Mouse (Mus musculus): ENCODE measurements around the gene Wtap.
"Not testable (repeated sequence)": the region's sequence is repeated elsewhere in the genome, so short reads cannot be mapped to it uniquely, and the experiment has no call there.

The Wtap gene

GRCm38 (mm10) chr17:12963476-12963875 is 30.5 kb downstream of the Wtap start:
- no peak for DNase-seq (ENCODE audit: low spot score in 2 of 2)

- DNase-seq (ENCODE audit: low spot score in 2 of 2): peak; percentile 94 to 96
Observed at GRCm38 (mm10) chr17:12960331-12960873, 33.6 kb downstream of the Wtap start, which contains the start of gene Acat2. TSS of gene Acat2 (minus strand) at chr17:12960747.

- not testable (repeated sequence) for DNase-seq (ENCODE audit: low spot score in 2 of 2)
Observed at GRCm38 (mm10) chr17:12959377-12959776, 34.6 kb downstream of the Wtap start.

GRCm38 (mm10) chr17:12956664-12957063 is 37.3 kb downstream of the Wtap start:
- DNase-seq (ENCODE audit: low spot score in 2 of 2): no peak

GRCm38 (mm10) chr17:12949669-12950068 is 44.3 kb downstream of the Wtap start:
- no peak for DNase-seq (ENCODE audit: low spot score in 2 of 2)

GRCm38 (mm10) chr17:12942459-12943162 is 51.4 kb downstream of the Wtap start:
- DNase-seq (ENCODE audit: low spot score in 2 of 2): no peak

- DNase-seq (ENCODE audit: low spot score in 2 of 2): no peak
Observed at GRCm38 (mm10) chr17:12941543-12942260, 52.3 kb downstream of the Wtap start.

GRCm38 (mm10) chr17:12940151-12940805 is 53.7 kb downstream of the Wtap start, which contains the start of gene Acat3:
TSS of gene Acat3 (minus strand) at chr17:12940600.
- no peak for DNase-seq (ENCODE audit: low spot score in 2 of 2)

GRCm38 (mm10) chr17:12939377-12940148 is 54.4 kb downstream of the Wtap start:
- not testable (repeated sequence) for DNase-seq (ENCODE audit: low spot score in 2 of 2)

GRCm38 (mm10) chr17:12938077-12938476 is 55.9 kb downstream of the Wtap start:
- no peak for DNase-seq (ENCODE audit: low spot score in 2 of 2)

GRCm38 (mm10) chr17:12937412-12937970 is 56.5 kb downstream of the Wtap start:
- no peak for DNase-seq (ENCODE audit: low spot score in 2 of 2)

GRCm38 (mm10) chr17:12935719-12936118 is 58.2 kb downstream of the Wtap start:
- no peak for DNase-seq (ENCODE audit: low spot score in 2 of 2)

GRCm38 (mm10) chr17:12931576-12931975 is 62.4 kb downstream of the Wtap start:
- DNase-seq (ENCODE audit: low spot score in 2 of 2): not testable (repeated sequence)

- no peak for DNase-seq (ENCODE audit: low spot score in 2 of 2)
Observed at GRCm38 (mm10) chr17:12925703-12926180, 68.2 kb downstream of the Wtap start.

- DNase-seq (ENCODE audit: low spot score in 2 of 2): no peak
Observed at GRCm38 (mm10) chr17:12925001-12925400, 69.0 kb downstream of the Wtap start.

GRCm38 (mm10) chr17:12921073-12921472 is 72.9 kb downstream of the Wtap start:
- DNase-seq (ENCODE audit: low spot score in 2 of 2): no peak
